Mouse (Mus musculus) small intestine, adult 2 months (tissue): Measurements from ENCODE around the gene Slc20a1. TPM values are rescaled to one million over a fixed set of nuclear protein-coding genes. Genes with fewer than 3 reads are reported as not detected.

ENCODE experiments used
- H3K27ac ChIP-seq: fragments of 200-500 bp; 2 replicates; pipeline ENCODE4 v1.5.1; 2012; ENCODE audit warnings: low read depth, low read length, control low read depth, inconsistent platforms; ENCODE audit not compliant: insufficient read depth
- H3K27me3 ChIP-seq: fragments of 200-500 bp; 2 replicates; pipeline ENCODE4 v1.6.1; 2012; ENCODE audit warnings: mild to moderate bottlenecking, moderate library complexity, low read length, inconsistent platforms; ENCODE audit not compliant: control insufficient read depth, insufficient read depth
- H3K36me3 ChIP-seq: fragments of 200-500 bp; 2 replicates; pipeline ENCODE4 v1.6.1; 2012; ENCODE audit warnings: mild to moderate bottlenecking, low read length, control low read depth, inconsistent platforms; ENCODE audit not compliant: control insufficient read depth, insufficient read depth
- H3K4me1 ChIP-seq: fragments of 200-500 bp; 2 replicates; pipeline ENCODE4 v1.6.1; 2012; ENCODE audit warnings: low read length, inconsistent platforms, mixed read lengths; ENCODE audit not compliant: control insufficient read depth, insufficient read depth, insufficient read length
- H3K4me3 ChIP-seq: fragments of 200-500 bp; 2 replicates; pipeline ENCODE4 v1.5.1; 2012; ENCODE audit warnings: low read depth, mild to moderate bottlenecking, control low read depth, inconsistent platforms, low read length, moderate library complexity
- CTCF ChIP-seq: fragments of 200-500 bp; IDR thresholded peaks from 2 replicates; pipeline ENCODE4 v1.5.1; 2012; ENCODE audit warnings: low read depth, mild to moderate bottlenecking, control low read depth, inconsistent platforms, low read length, moderate library complexity, mixed read lengths; ENCODE audit not compliant: insufficient replicate concordance, insufficient read length; ENCODE audit errors: extremely low read depth
- POLR2A ChIP-seq: fragments of 200-500 bp; IDR thresholded peaks from 2 replicates; pipeline ENCODE4 v1.6.1; 2012; ENCODE audit warnings: low read depth, mild to moderate bottlenecking, control low read depth, inconsistent platforms, low read length, moderate library complexity
- WGBS: fragments of 180-500 bp; shearing (Covaris S2); methylation state at CpG from one replicate; pipeline ENCODE4 v1.1.7; 2018; 5-methylcytosine and 5-hydroxymethylcytosine counted together
- polyA plus RNA-seq: library from polyadenylated mRNA; depleted of rRNA; stranded (reverse); fragments of >200 nt; gene quantifications from 2 replicates; pipeline ENCODE4 v1.2.3, GENCODE M21; 2012

Slc20a1 gene
- polyA plus RNA-seq, 1 experiment, result 6.6 TPM

DNA sequence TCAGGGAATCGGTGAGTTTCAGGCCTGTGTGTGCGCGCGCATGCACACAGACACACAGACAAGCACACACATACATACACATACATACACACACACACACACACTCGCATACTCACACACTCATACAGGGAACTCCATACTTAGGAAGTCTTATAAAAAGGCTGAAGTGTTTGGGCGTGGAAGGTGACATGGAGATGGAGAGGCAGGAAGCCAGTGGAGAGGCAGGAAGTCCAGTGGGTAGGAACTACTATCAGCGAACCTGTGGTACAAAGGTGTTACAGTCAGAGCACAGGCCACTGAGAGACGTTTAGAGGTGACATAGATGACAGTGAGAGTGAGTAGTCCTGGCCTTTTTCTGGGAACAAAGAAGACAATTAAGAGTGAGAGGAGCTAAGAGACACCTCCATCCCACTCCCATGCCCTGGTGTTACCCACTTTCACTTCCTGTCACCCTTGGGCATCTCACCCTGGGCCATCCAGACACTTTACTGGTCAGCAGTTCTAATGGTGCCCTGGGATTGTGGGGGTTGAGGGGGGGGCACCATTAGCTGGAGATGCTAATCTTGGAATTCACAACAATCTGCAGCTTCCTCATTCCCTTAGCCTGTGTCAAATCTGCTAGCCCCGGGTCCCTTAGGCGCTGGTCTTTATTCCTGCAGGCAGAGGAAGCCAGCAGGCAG lies 12.8 kb upstream of the Slc20a1 start:
- no peak for TF ChIP-seq CTCF
- TF ChIP-seq POLR2A, result no peak
- no peaks in the 10 kb centered on the region for H3K36me3 ChIP-seq
- no peaks in the 10 kb centered on the region; the same call in 1 of the 2 replicates for H3K4me1 ChIP-seq
- no peak overlapping the region for H3K4me3 ChIP-seq
- H3K27me3 ChIP-seq, result no peaks in the 10 kb centered on the region
- peak overlapping the region; percentile 42; the same call in 1 of the 2 replicates for H3K27ac ChIP-seq
- 72% methylated on average over 10 of the region's 10 CpGs for WGBS

DNA sequence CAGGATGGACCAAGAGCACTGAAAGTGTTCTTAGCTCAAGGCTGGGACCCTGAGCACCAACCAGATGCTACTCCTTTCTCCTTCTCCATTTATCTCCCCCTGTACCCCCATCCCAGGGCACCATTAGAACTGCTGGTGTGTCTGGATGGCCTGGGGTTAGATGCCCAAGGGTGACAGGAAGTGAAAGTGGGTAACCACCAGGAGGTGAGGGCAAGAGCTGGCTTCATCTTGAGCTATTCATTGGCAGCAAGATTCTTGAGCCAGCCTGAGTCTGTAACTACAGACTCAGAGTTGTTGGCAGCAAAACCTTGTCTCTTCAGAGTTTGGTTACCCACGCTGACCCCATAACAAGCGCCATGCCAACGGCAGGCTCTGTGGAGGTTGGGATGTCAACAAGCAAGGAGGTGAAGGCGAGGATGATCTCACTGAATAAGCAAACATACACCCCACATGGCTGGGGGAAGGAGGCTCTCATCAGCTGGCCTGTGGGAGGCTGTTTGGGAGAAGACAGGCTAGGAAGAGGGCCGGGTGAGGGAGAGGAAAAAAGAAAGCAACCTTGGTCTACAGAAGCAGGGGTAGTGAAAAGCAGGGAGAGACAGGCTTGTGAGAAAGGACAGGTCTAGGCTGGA lies 12.2 kb upstream of the Slc20a1 start:
- no peak overlapping the region for H3K4me3 ChIP-seq

DNA sequence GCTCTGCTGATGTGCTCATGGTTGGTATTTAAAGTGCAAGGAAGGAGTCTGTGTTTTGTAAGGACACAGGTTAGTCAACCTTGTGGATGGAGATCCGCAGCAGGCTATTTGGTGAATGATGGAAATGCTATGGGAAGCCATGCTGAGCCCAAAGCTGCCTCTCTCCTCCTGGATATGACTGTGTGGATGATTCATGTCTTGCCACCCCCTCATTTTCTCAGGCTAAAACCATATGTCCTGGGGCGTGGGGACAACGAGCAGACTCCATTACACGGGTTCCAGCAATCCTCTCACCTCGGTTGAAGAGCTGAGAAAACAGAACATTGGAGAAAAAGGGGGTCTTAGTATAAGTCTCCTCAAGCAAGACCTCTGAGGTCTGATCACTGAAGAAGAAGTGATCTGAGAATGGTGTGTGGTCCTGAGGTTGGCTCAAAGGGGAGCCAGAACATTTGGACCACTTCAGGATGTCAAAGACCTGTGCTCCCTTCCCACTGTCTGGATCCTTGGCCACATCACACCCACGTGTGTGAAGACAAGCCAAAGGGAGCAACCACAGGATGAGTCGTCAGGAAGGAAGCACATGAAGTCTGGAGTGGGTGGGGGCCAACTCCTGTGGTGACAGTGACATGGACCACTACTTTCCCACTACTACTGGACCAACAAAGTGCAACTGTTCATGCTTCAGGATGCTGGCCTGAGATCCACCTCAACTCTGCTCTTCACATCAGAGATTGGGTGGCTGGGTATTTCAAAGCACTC lies 6.0 kb upstream of the Slc20a1 start:
- no peaks in the 10 kb centered on the region for H3K27me3 ChIP-seq
- H3K4me1 ChIP-seq, result no peaks in the 10 kb centered on the region
- no peak overlapping the region for H3K27ac ChIP-seq
- 82% methylated on average over 7 of the region's 7 CpGs for WGBS
- no peaks in the 10 kb centered on the region for H3K36me3 ChIP-seq
- no peak for TF ChIP-seq POLR2A
- no peak for TF ChIP-seq CTCF
- no peak overlapping the region for H3K4me3 ChIP-seq

More for the DNA sequence above, 12.2 kb upstream of the Slc20a1 start:
- no peak for TF ChIP-seq POLR2A
- TF ChIP-seq CTCF, result no peak
- H3K27me3 ChIP-seq, result no peaks in the 10 kb centered on the region
- H3K27ac ChIP-seq, result no peak overlapping the region
- no peaks in the 10 kb centered on the region for H3K36me3 ChIP-seq
- WGBS, result 57% methylated on average over 5 of the region's 5 CpGs
- no peaks in the 10 kb centered on the region; the same call in 1 of the 2 replicates for H3K4me1 ChIP-seq

DNA sequence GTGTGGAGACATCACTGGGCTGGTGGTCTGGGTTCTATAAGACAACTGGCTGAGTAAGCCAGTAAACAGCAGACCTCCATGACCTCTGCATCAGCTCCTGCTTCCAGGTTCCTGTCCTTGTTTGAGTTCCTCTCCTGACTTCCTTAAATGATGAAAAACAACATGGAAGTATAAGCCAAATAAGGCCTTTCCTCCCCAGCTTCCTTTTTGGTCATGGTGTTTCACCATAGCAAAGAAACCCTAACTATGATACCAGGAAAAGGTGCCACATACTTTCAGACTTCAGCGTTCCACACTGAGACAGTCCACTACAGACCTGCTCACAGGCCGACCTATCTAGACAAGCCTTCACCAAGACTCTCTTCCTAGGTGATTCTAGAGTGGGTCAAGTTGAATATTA lies 2.2 kb upstream of the Slc20a1 start:
- Histone ChIP-seq H3K4me3 (no peak overlapping the region), H3K36me3 (no peaks in the 10 kb centered on the region)
- WGBS, result 97% methylated on average over 2 of the region's 2 CpGs

DNA sequence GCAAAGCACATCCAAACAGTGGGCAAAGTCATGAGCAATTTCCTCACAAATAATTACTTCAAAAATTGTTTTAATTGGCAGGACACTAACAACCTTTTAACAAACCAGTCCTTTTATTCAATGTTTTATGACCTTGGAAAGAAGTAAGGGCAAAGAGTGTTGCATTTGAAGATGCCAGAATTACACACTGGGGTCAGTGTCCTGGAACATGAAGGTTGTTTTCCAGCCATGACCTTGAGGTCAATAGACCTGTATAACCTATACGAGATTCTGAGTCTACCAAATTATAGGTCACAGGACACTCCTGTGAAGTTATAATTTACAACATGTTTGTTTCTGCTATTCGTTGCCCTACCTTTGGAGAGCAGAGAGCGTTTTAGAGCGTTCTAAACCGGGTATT lies 1.4 kb upstream of the Slc20a1 start:
- 59% methylated on average over 5 of the region's 5 CpGs for whole genome bisulfite sequencing
- no peak overlapping the region for H3K4me3 ChIP-seq

More for the DNA sequence above, 2.2 kb upstream of the Slc20a1 start:
- TF ChIP-seq CTCF, result no peak
- TF ChIP-seq POLR2A, result no peak
- peaks cover 4% of the 10 kb centered on the region; the same call in 1 of the 2 replicates for H3K4me1 ChIP-seq
- no peaks in the 10 kb centered on the region for H3K27me3 ChIP-seq
- H3K27ac ChIP-seq, result no peak overlapping the region

DNA sequence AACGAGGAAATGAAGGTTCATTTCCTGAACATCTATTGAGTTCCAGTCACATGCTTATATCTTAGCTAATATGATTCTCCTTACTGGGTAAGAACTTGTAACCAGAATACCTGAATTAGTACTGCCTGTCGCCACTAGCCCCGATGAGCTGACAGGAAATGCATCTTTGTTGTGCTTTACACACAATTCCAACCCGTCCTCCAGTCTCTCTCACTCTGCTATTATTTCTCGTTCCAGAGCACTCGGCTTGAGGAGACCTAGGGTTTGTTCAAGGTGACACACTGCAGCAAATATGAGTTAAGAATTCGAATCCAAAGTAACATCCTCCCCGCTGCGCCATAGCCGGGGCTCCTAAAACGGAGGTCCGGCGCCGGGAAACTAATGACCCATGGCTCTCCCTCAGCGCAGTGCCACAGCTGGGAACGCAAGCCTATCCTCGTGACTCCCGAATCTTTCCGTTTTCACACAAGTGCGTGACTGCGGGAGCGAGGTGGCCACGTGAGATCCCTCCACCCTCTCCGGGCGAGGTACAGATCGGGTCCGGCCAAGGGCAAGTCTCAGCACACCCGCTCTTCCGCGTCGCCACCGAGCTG lies 625 bp upstream of the Slc20a1 start:
- H3K4me1 ChIP-seq, result peaks cover 4% of the 10 kb centered on the region; the same call in 1 of the 2 replicates
- H3K27me3 ChIP-seq, result no peaks in the 10 kb centered on the region
- H3K27ac ChIP-seq, result peak overlapping the region; percentile 54
- TF ChIP-seq CTCF (no peak), POLR2A (no peak)
- peak overlapping the region; percentile 86 for H3K4me3 ChIP-seq
- peaks cover 6% of the 10 kb centered on the region; the same call in 1 of the 2 replicates for H3K36me3 ChIP-seq
- 1% methylated on average over 32 of the region's 32 CpGs for WGBS

More for the DNA sequence above, 1.4 kb upstream of the Slc20a1 start:
- Histone ChIP-seq H3K4me1 (peaks cover 4% of the 10 kb centered on the region; the same call in 1 of the 2 replicates), H3K27ac (no peak overlapping the region), H3K27me3 (no peaks in the 10 kb centered on the region), H3K36me3 (peaks cover 4% of the 10 kb centered on the region; the same call in 1 of the 2 replicates)
- TF ChIP-seq CTCF (no peak), POLR2A (no peak)
